Mouse (Mus musculus): Measurements from ENCODE around the gene Dhx58. TPM values are rescaled to one million over a fixed set of nuclear protein-coding genes. Genes with fewer than 3 reads are reported as not detected.

The Dhx58 gene
- total RNA-seq (2021), result 1 to 10 TPM; 6.0 to 9.4 TPM
- long read RNA-seq, experiment 1, partial matches to known transcripts, result 15 of 20 reads
- long read RNA-seq, experiment 1, other reads (novel, unspliced or antisense), result 2 of 20 reads
- long read RNA-seq, experiment 2, partial matches to known transcripts, result 5 of 7 reads
- long read RNA-seq, experiment 2, other reads (novel, unspliced or antisense), result 1 of 7 reads

- DNase-seq, result peak; percentile 59
These were observed at the start of gene Dhx58 for GRCm38 (mm10) chr11:100703851-100704531. TSS of gene Dhx58 (minus strand) at chr11:100704271.

GRCm38 (mm10) chr11:100752294-100752693 lies 48.2 kb upstream of the Dhx58 start:
- no peak for DNase-seq

DNA sequence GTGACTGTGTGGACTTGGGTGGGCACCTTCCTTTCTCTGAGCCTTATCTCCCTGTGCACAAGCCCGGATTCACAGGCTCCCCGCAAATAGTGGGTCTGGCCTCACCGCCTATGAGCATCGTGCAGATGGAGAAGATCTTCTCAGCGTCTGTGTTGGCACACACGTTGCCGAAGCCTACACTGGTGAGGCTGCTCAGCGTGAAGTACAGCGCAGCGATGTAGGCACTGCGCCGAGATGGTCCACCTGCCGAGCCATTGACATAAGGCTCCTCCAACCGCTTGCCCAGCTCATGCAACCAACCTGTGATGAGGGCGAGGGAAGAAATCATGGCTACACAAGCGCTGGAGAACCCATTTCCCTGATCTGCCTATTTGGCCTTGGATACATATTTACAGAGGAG lies 46.1 kb upstream of the Dhx58 start:
- no peak for DNase-seq

DNA sequence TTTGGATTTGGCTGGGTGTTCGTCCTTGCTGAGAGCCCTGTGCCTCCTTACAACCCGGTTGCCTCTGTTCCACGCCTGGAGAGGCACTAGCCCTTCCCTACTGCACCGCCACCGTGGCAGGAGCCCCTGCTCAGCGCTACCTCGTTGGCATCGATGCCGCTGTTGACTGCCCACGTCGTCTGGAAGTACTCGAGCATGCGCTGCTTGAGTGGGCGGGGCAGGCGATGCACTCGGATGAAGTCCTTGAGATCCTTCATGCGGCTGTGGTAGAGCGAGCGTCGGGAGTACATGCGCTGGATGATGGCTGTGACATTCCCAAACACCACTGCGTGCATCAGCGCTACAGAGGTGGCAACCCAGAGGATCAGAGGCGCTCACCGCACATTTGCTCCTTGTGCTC lies 45.4 kb upstream of the Dhx58 start:
- no peak for DNase-seq

DNA sequence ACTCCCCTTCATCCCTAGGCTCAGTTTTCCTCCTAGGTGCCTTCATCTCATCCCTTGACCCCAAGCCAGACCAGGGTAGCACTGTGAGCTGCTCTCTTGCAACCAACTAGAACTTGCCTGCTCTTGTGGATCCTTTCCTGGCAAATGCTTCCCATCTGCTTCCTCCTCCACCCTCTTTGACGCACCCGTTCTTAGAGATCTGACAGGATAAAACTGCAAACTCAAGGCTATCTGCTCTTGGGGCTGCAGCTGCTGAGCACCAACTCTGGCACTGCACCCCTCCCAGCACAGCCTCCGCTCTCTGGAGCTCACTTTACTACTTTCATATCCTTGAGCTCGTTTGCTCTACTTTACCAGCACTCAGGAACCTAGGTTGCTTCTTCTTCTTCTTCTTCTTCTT lies 44.5 kb upstream of the Dhx58 start:
- DNase-seq, result no peak

DNA sequence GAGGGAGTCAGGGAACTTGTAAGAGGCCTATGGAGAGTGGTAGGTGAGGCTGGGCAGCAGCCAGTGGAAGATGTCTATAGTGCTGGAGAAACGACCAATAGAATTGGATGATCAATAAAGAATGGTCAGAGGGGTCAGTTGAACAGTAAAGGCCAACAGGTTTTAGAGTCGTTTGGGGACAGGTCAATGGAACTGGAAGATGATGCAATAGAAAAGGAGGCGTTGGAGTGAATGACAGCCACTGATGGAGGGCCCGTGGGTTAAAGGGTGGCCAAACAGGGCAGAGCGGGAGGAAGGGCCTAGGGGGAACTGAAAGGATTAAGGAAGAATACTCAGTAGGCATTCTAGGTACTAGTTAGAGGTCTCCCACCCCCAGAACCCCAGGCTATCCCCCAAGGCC lies 43.0 kb upstream of the Dhx58 start:
- no peak for DNase-seq

- no peak for DNase-seq
These were observed 42.5 kb upstream of the Dhx58 start for GRCm38 (mm10) chr11:100746546-100746945.

GRCm38 (mm10) chr11:100745085-100745484 lies 41.0 kb upstream of the Dhx58 start:
- peak; percentile 55 for DNase-seq

DNA sequence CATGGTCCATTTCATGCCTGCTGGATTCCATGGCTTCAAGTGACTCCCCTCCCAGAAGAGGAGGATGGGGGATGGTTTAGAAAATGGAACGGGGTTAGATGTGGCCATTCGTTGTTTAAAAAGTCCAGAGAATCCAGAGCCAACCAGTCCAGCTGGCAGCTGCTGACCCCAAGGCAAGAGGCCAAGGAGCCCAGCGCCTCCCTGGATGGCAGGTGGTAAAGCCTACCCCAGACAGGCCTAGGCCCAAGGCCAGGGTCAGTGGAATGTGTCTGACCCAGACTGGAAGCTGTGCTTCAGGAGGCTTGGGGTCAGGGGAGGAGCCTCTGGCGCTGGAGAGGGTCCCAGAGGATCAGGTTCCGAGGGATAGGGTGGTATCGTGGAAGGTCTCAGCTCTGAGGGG lies 37.3 kb upstream of the Dhx58 start:
- peak; percentile 76 for DNase-seq

DNA sequence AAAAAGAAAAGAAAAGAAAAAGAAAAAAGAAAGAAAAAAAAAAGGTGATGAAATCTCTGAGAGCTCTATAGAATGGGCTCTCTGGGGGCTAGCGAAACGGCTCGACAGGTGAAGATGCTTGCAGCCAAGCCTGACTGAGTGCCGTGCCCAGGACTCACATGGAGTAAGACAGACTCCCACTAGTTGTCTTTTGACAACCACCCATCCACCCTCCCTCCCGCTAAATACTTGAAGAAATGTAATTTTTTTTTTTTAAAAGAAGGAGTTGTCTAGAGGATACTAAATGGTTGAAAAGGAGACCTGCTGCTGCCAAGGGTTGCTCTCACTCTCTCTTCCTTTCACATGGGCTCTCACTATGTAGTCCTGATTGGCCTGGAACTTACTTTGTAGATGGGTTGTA lies 34.7 kb upstream of the Dhx58 start:
- no peak for DNase-seq

GRCm38 (mm10) chr11:100738066-100738604 lies 34.1 kb upstream of the Dhx58 start, which contains the start of gene Rab5c:
TSS of gene Rab5c (minus strand) at chr11:100738215.
- peak; percentile 99 for DNase-seq

- DNase-seq, result no peak
These were observed 33.1 kb upstream of the Dhx58 start for GRCm38 (mm10) chr11:100737105-100737733.

DNA sequence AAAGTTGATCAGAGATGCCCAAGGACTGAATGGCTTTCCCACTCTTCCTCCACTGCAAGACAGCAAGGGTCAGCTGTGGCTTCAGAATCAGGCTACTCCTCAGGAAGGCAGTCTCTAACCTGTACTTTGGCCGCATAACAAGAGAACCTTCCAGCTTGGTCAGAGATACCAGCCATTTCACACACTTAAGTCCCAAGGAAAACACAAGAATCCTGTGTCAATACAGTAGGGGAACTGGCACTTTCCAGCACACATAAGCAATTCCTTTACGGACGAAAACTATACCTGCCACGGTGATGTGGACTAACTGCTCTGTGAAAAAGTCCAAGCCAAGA lies 32.6 kb upstream of the Dhx58 start:
- DNase-seq, result no peak

DNA sequence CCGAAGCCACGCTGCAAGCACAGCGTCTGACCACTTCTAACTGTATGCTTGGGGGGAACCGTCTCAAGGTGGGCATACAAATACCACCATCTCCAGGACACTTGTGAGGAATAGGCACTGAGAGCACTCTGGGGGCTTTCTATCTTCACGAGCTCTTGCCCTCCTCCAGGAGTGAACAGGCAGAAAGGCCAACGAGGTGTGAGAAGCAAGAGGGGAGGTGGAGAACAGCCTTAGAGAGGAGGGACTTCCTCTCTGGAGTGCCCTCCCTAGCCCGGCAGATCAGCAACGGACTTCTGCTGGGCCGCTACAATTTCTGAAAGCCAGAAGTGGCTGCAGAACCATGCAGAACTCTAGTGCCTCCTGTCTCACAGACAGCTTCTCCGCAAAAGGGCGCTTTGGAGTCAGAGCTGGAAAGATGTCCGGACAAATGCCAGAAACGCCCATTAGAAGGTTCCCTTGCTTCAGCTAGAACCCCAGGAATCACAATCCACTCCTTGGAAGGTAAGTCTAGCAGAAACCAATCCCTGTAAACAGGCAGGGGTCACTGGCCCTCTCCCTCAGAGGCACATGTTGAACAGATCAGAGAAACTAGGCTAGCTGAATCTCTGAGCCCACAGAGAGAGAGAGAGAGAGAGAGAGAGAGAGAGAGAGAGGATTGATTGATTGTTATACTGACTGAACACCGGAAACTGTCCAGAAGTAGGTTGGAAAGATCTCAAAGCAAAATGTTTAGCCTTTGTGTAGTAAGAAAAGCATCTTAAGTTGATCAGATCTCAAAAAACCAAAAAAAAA lies 32.1 kb upstream of the Dhx58 start:
- DNase-seq, result no peak

GRCm38 (mm10) chr11:100735134-100735865 lies 31.2 kb upstream of the Dhx58 start:
- no peak for DNase-seq

DNA sequence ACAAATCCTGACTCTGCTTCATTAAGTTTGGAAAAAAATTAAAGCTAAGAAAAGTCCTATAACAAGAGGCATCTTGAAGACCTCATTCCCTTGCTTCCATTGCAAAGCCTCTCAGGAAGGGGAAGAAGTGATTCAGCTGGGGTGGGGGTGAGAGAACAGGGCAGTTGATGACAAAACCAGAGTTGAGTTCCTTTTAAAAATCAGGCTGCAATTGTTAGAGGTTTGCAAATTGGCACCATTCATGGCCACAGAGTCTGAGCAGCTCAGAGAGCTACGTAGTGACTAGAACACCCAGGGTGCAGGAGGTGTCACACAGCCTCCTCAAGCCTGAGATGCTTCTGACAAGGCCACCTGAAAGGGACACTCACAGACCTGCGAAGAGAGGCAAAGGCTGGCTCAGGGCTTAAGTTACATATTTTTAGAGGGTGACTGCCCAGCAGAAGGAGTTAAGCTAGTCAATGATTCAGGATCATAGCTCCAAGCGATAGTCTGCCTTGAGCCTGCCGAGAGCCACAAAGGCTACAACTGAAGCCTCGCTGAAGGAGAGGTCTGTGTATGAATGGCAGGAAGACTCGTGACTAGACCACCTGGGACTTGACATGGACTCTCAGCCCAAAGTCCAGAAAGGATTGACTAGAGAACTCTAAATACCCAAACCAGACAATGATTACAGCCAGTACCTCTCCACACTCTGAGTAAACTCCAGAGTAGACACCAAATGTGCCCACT lies 26.6 kb upstream of the Dhx58 start:
- no peak for DNase-seq

- DNase-seq, result no peak
These were observed 25.9 kb upstream of the Dhx58 start for GRCm38 (mm10) chr11:100729976-100730375.

GRCm38 (mm10) chr11:100728601-100729000 lies 24.5 kb upstream of the Dhx58 start:
- DNase-seq, result no peak

DNA sequence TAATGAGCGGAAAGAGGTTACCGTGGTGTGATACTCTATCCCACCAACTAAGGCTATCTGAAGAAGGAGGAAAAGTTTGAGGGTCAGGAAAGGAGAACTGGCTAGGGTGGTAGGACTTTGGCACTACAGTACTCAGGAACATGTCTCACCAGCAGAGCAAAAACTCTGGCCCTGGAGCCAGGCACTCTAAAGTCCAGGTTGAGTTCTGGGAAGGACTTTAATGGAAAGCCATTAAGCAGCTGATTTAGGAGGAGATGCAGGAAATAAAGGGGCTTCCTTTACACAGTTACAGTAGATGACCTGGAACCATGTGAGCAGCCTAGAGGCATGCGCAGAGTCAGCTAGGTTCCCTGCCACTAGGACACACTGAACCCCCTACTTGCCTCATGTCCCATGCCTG lies 23.1 kb upstream of the Dhx58 start:
- DNase-seq, result no peak

- DNase-seq, result no peak
These were observed 20.9 kb upstream of the Dhx58 start for GRCm38 (mm10) chr11:100724919-100725512.

DNA sequence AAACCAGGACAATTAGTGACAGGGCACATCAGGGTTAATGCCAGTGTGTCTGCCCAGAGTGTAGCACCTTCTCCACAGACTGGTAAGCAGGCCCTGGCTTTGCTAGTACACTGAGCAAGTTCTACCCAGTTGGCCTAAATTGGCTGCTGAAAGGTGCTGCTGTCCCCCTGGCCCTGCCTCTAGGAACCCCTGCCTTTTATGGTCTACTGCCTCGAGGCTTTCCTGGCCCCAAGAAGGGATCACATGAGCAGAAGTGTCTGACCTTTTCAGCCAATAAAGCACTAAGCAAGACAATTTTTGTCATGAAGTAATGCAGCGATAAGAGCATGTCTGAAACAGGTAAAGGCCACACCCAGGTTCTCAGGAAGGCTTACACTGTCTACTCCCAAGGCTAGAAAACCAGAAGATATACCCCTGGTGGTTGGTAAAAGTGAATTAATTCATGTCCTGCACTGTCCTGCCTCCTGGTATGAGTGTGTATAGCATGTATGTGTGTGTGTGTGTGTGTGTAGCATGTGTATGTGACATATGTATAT lies 18.5 kb upstream of the Dhx58 start:
- no peak for DNase-seq
